Mouse (Mus musculus): ENCODE results near the gene 6430571L13Rik. TPM values are rescaled to one million over a fixed set of nuclear protein-coding genes. Genes with fewer than 3 reads are reported as not detected.

Gene 6430571L13Rik
- total and polyA plus RNA-seq, 2 experiments = 0.46 to 1.6 TPM

- Histone ChIP-seq H3K27ac (replicated peaks; ENCODE audit: insufficient read depth, low read depth, low read length) (no peak overlapping the region), H3K27me3 (ENCODE audit: control insufficient read depth, insufficient read depth, low read length) (no peaks in the 10 kb centered on the region), H3K4me1 (ENCODE audit: control insufficient read depth, insufficient read depth, low read length) (peaks cover 6% of the 10 kb centered on the region; the same call in 1 of the 2 replicates), H3K4me3 (ENCODE audit: insufficient read depth, low read depth, low read length) (peak overlapping the region; percentile 67), H3K9ac (ENCODE audit: low read depth, low read length) (peak overlapping the region; percentile 64), H3K36me3 (ENCODE audit: control insufficient read depth, insufficient read depth, low read length) (no peaks in the 10 kb centered on the region), H3K79me2 (ENCODE audit: control insufficient read depth, insufficient read depth, low read length) (no peaks in the 10 kb centered on the region)
- TF ChIP-seq CTCF (IDR thresholded peaks at IDR 0.05; ENCODE audit: low read depth, low read length) (no peak), POLR2A (IDR thresholded peaks at IDR 0.05; ENCODE audit: extremely low read depth, insufficient read depth, low read length) (no peak)
- no peak for DNase-seq (ENCODE audit: extremely low read depth, low read depth, low spot score)
- WGBS = 60% methylated on average over 12 of the region's 12 CpGs
Measured at GRCm38 (mm10) chr9:107340911-107341645, 676 bp downstream of the 6430571L13Rik start.

GRCm38 (mm10) chr9:107342201-107342709 lies 1.9 kb downstream of the 6430571L13Rik start:
- DNase-seq (ENCODE audit: extremely low read depth, low read depth, low spot score) = no peak
- H3K79me2 ChIP-seq (ENCODE audit: control insufficient read depth, insufficient read depth, low read length) = no peaks in the 10 kb centered on the region
- H3K4me3 ChIP-seq (ENCODE audit: insufficient read depth, low read depth, low read length) = no peak overlapping the region
- no peaks in the 10 kb centered on the region for H3K27me3 ChIP-seq (ENCODE audit: control insufficient read depth, insufficient read depth, low read length)
- TF ChIP-seq CTCF (IDR thresholded peaks at IDR 0.05; ENCODE audit: low read depth, low read length) = no peak
- TF ChIP-seq POLR2A (IDR thresholded peaks at IDR 0.05; ENCODE audit: extremely low read depth, insufficient read depth, low read length) = no peak
- H3K36me3 ChIP-seq (ENCODE audit: control insufficient read depth, insufficient read depth, low read length) = no peaks in the 10 kb centered on the region
- 94% methylated on average over 11 of the region's 11 CpGs for WGBS
- H3K4me1 ChIP-seq (ENCODE audit: control insufficient read depth, insufficient read depth, low read length) = peaks cover 6% of the 10 kb centered on the region; the same call in 1 of the 2 replicates
- no peak overlapping the region for H3K9ac ChIP-seq (ENCODE audit: low read depth, low read length)
- no peak overlapping the region for H3K27ac ChIP-seq (replicated peaks; ENCODE audit: insufficient read depth, low read depth, low read length)

GRCm38 (mm10) chr9:107343146-107343943 lies 2.9 kb downstream of the 6430571L13Rik start:
- no peak overlapping the region for H3K9ac ChIP-seq (ENCODE audit: low read depth, low read length)
- no peak overlapping the region for H3K4me3 ChIP-seq (ENCODE audit: insufficient read depth, low read depth, low read length)
- no peaks in the 10 kb centered on the region for H3K79me2 ChIP-seq (ENCODE audit: control insufficient read depth, insufficient read depth, low read length)
- no peaks in the 10 kb centered on the region for H3K36me3 ChIP-seq (ENCODE audit: control insufficient read depth, insufficient read depth, low read length)
- no peak overlapping the region for H3K27ac ChIP-seq (replicated peaks; ENCODE audit: insufficient read depth, low read depth, low read length)
- H3K27me3 ChIP-seq (ENCODE audit: control insufficient read depth, insufficient read depth, low read length) = no peaks in the 10 kb centered on the region
- WGBS = 72% methylated on average over 8 of the region's 8 CpGs
- H3K4me1 ChIP-seq (ENCODE audit: control insufficient read depth, insufficient read depth, low read length) = peaks cover 3% of the 10 kb centered on the region; the same call in 1 of the 2 replicates
- DNase-seq (ENCODE audit: extremely low read depth, low read depth, low spot score) = no peak
- no peak for TF ChIP-seq POLR2A (IDR thresholded peaks at IDR 0.05; ENCODE audit: extremely low read depth, insufficient read depth, low read length)
- TF ChIP-seq CTCF (IDR thresholded peaks at IDR 0.05; ENCODE audit: low read depth, low read length) = no peak

GRCm38 (mm10) chr9:107344027-107344426 lies 3.6 kb downstream of the 6430571L13Rik start:
- Histone ChIP-seq H3K36me3 (ENCODE audit: control insufficient read depth, insufficient read depth, low read length) (no peaks in the 10 kb centered on the region), H3K79me2 (ENCODE audit: control insufficient read depth, insufficient read depth, low read length) (no peaks in the 10 kb centered on the region), H3K27me3 (ENCODE audit: control insufficient read depth, insufficient read depth, low read length) (no peaks in the 10 kb centered on the region), H3K4me1 (ENCODE audit: control insufficient read depth, insufficient read depth, low read length) (peaks cover 3% of the 10 kb centered on the region; the same call in 1 of the 2 replicates), H3K4me3 (ENCODE audit: insufficient read depth, low read depth, low read length) (no peak overlapping the region), H3K27ac (replicated peaks; ENCODE audit: insufficient read depth, low read depth, low read length) (no peak overlapping the region), H3K9ac (ENCODE audit: low read depth, low read length) (no peak overlapping the region)
- DNase-seq (ENCODE audit: extremely low read depth, low read depth, low spot score) = no peak
- WGBS = 67% methylated on average over 6 of the region's 6 CpGs
- no peak for TF ChIP-seq POLR2A (IDR thresholded peaks at IDR 0.05; ENCODE audit: extremely low read depth, insufficient read depth, low read length)
- no peak for TF ChIP-seq CTCF (IDR thresholded peaks at IDR 0.05; ENCODE audit: low read depth, low read length)

- H3K27me3 ChIP-seq (ENCODE audit: control insufficient read depth, insufficient read depth, low read length) = no peaks in the 10 kb centered on the region
- no peak overlapping the region for H3K4me3 ChIP-seq (ENCODE audit: insufficient read depth, low read depth, low read length)
- no peak overlapping the region for H3K27ac ChIP-seq (replicated peaks; ENCODE audit: insufficient read depth, low read depth, low read length)
- no peak for DNase-seq (ENCODE audit: extremely low read depth, low read depth, low spot score)
- TF ChIP-seq CTCF (IDR thresholded peaks at IDR 0.05; ENCODE audit: low read depth, low read length) = no peak
- no peak for TF ChIP-seq POLR2A (IDR thresholded peaks at IDR 0.05; ENCODE audit: extremely low read depth, insufficient read depth, low read length)
- no peaks in the 10 kb centered on the region for H3K36me3 ChIP-seq (ENCODE audit: control insufficient read depth, insufficient read depth, low read length)
- no peaks in the 10 kb centered on the region for H3K4me1 ChIP-seq (ENCODE audit: control insufficient read depth, insufficient read depth, low read length)
- 92% methylated on average over 8 of the region's 8 CpGs for WGBS
- H3K9ac ChIP-seq (ENCODE audit: low read depth, low read length) = no peak overlapping the region
- no peaks in the 10 kb centered on the region for H3K79me2 ChIP-seq (ENCODE audit: control insufficient read depth, insufficient read depth, low read length)
Measured at GRCm38 (mm10) chr9:107346081-107346480, 5.7 kb downstream of the 6430571L13Rik start.

Measured in liver, adult 2 months (tissue).